Mouse (Mus musculus): ENCODE measurements around the gene Dnah8. TPM values are rescaled to one million over a fixed set of nuclear protein-coding genes. Genes with fewer than 3 reads are reported as not detected.

The Dnah8 gene
- total RNA-seq, 2 experiments from 2014 or later, result 1.9 to 2.0 TPM

GRCm38 (mm10) chr17:30882206-30882605, 258.1 kb downstream of the Dnah8 start:
- no peak for DNase-seq

- DNase-seq, result no peak
Measured at GRCm38 (mm10) chr17:30883534-30883933, 259.4 kb downstream of the Dnah8 start.

GRCm38 (mm10) chr17:30892086-30892485, 267.9 kb downstream of the Dnah8 start:
- DNase-seq, result no peak

GRCm38 (mm10) chr17:30892730-30893129, 268.6 kb downstream of the Dnah8 start:
- peak; percentile 23 for DNase-seq

GRCm38 (mm10) chr17:30897075-30897474, 272.9 kb downstream of the Dnah8 start:
- DNase-seq, result no peak

- no peak for DNase-seq
Measured at GRCm38 (mm10) chr17:30901627-30902026, 277.5 kb downstream of the Dnah8 start, which contains the start of gene Glp1r. Gene Glp1r (plus strand): TSS chr17:30901817.

- DNase-seq, result no peak
Measured at GRCm38 (mm10) chr17:30904096-30904495, 279.9 kb downstream of the Dnah8 start.

GRCm38 (mm10) chr17:30907577-30907976, 283.4 kb downstream of the Dnah8 start:
- no peak for DNase-seq

- no peak for DNase-seq
Measured at GRCm38 (mm10) chr17:30910866-30911731, 286.9 kb downstream of the Dnah8 start.

- no peak for DNase-seq
Measured at GRCm38 (mm10) chr17:30911732-30912088, 287.6 kb downstream of the Dnah8 start.

- no peak for DNase-seq
Measured at GRCm38 (mm10) chr17:30912536-30912935, 288.4 kb downstream of the Dnah8 start.

- DNase-seq, result no peak
Measured at GRCm38 (mm10) chr17:30914264-30914663, 290.1 kb downstream of the Dnah8 start.

- no peak for DNase-seq
Measured at GRCm38 (mm10) chr17:30923566-30923965, 299.4 kb downstream of the Dnah8 start.

Other genes starting within 250 kb of the Dnah8 start
- 10 to 100 TPM; 40.6 to 40.9 TPM for gene Btbd9, start 47.9 kb upstream of the Dnah8 start, total RNA-seq (2021)
- 100 to 1,000 TPM; 135 to 136 TPM for gene Glo1, start 2.5 kb downstream of the Dnah8 start, total RNA-seq (2021)